Mouse (Mus musculus) brown adipose tissue, adult 24 weeks (tissue): ENCODE data around the gene Zc3h12a. TPM values are rescaled to one million over a fixed set of nuclear protein-coding genes. Genes with fewer than 3 reads are reported as not detected.

ENCODE experiments used
- H3K27ac ChIP-seq: fragments of 200-500 bp; replicated peaks from 2 replicates; pipeline ENCODE4 v1.5.1; 2012; ENCODE audit warnings: low read depth, mild to moderate bottlenecking, low read length
- H3K4me1 ChIP-seq: fragments of 200-500 bp; 2 replicates; pipeline ENCODE4 v1.6.1; 2012; ENCODE audit warnings: low read length, mixed read lengths; ENCODE audit not compliant: control insufficient read depth, insufficient read depth, insufficient read length
- H3K4me3 ChIP-seq: fragments of 200-500 bp; 2 replicates; pipeline ENCODE4 v1.5.1; 2012; ENCODE audit warnings: low read depth, mild to moderate bottlenecking, low read length, moderate library complexity; ENCODE audit not compliant: insufficient read depth
- polyA plus RNA-seq: library from polyadenylated mRNA; stranded (reverse); fragments of >200 nt; gene quantifications from 2 replicates; pipeline ENCODE4 v1.2.4, GENCODE M21; 2012; ENCODE audit not compliant: missing spikeins, insufficient read depth, insufficient read length

Zc3h12a gene
- polyA plus RNA-seq, 1 experiment, result 5.4 TPM

GRCm38 (mm10) chr4:125115081-125115480 is 12.6 kb downstream of the Zc3h12a start:
- H3K4me1 ChIP-seq, result peaks cover 21% of the 10 kb centered on the region
- H3K4me3 ChIP-seq, result no peak overlapping the region
- H3K27ac ChIP-seq, result peak overlapping the region; percentile 51

GRCm38 (mm10) chr4:125114638-125115037 is 13.0 kb downstream of the Zc3h12a start:
- Histone ChIP-seq H3K4me1 (peaks cover 21% of the 10 kb centered on the region), H3K27ac (peak overlapping the region; percentile 51), H3K4me3 (no peak overlapping the region)

- H3K4me1 ChIP-seq, result no peaks in the 10 kb centered on the region
- no peak overlapping the region for H3K27ac ChIP-seq
- H3K4me3 ChIP-seq, result no peak overlapping the region
Measured at GRCm38 (mm10) chr4:125105354-125105753, 22.3 kb downstream of the Zc3h12a start.

- Histone ChIP-seq H3K27ac (no peak overlapping the region), H3K4me1 (no peaks in the 10 kb centered on the region), H3K4me3 (no peak overlapping the region)
Measured at GRCm38 (mm10) chr4:125101334-125101733, 26.3 kb downstream of the Zc3h12a start.

GRCm38 (mm10) chr4:125099458-125099857 is 28.2 kb downstream of the Zc3h12a start:
- H3K27ac ChIP-seq, result no peak overlapping the region
- H3K4me1 ChIP-seq, result no peaks in the 10 kb centered on the region
- no peak overlapping the region for H3K4me3 ChIP-seq

- Histone ChIP-seq H3K4me3 (no peak overlapping the region), H3K4me1 (no peaks in the 10 kb centered on the region), H3K27ac (no peak overlapping the region)
Measured at GRCm38 (mm10) chr4:125097412-125097811, 30.2 kb downstream of the Zc3h12a start.

GRCm38 (mm10) chr4:125096066-125096465 is 31.6 kb downstream of the Zc3h12a start:
- Histone ChIP-seq H3K4me3 (no peak overlapping the region), H3K4me1 (no peaks in the 10 kb centered on the region), H3K27ac (no peak overlapping the region)

GRCm38 (mm10) chr4:125093031-125093430 is 34.6 kb downstream of the Zc3h12a start:
- H3K4me3 ChIP-seq, result no peak overlapping the region
- no peaks in the 10 kb centered on the region for H3K4me1 ChIP-seq
- H3K27ac ChIP-seq, result no peak overlapping the region

- peak overlapping the region; percentile 87 for H3K27ac ChIP-seq
- no peaks in the 10 kb centered on the region for H3K4me1 ChIP-seq
- peak overlapping the region; percentile 95 for H3K4me3 ChIP-seq
Measured at GRCm38 (mm10) chr4:125085346-125085841, 42.2 kb downstream of the Zc3h12a start.

GRCm38 (mm10) chr4:125084403-125085345 is 43.0 kb downstream of the Zc3h12a start, which contains the start of gene Meaf6:
Gene Meaf6 (plus strand): TSS chr4:125085134.
- Histone ChIP-seq H3K4me3 (peak within 1 kb of the TSS; percentile 95), H3K4me1 (no peaks in the 10 kb centered on the region), H3K27ac (peak within 1 kb of the TSS; percentile 87)

GRCm38 (mm10) chr4:125078698-125079097 is 48.9 kb downstream of the Zc3h12a start:
- Histone ChIP-seq H3K4me1 (no peaks in the 10 kb centered on the region), H3K4me3 (no peak overlapping the region), H3K27ac (no peak overlapping the region)

GRCm38 (mm10) chr4:125077700-125078099 is 49.9 kb downstream of the Zc3h12a start:
- no peak overlapping the region for H3K4me3 ChIP-seq
- H3K4me1 ChIP-seq, result no peaks in the 10 kb centered on the region
- no peak overlapping the region for H3K27ac ChIP-seq

Other genes starting within 250 kb of the Zc3h12a start
- not detected in 2 replicates for gene Epha10, start 246.9 kb downstream of the Zc3h12a start, polyA plus RNA-seq
- gene 9930104L06Rik, start 190.8 kb downstream of the Zc3h12a start, polyA plus RNA-seq, result 3.9 and 7.2 TPM in 2 replicates
- not detected in 2 replicates for gene Cdca8, start 188.5 kb downstream of the Zc3h12a start, polyA plus RNA-seq
- gene Rspo1, start 141.4 kb downstream of the Zc3h12a start, polyA plus RNA-seq, result not detected in 2 replicates
- 25.0 and 26.6 TPM in 2 replicates for gene Gnl2, start 111.3 kb downstream of the Zc3h12a start, polyA plus RNA-seq
- gene Dnali1, start 62.1 kb downstream of the Zc3h12a start, polyA plus RNA-seq, result not detected in 2 replicates
- gene Snip1, start 61.2 kb downstream of the Zc3h12a start, polyA plus RNA-seq, result 8.0 and 9.0 TPM in 2 replicates
- 15.2 and 16.5 TPM in 2 replicates for gene Meaf6, start 42.7 kb downstream of the Zc3h12a start, polyA plus RNA-seq